Mouse (Mus musculus) myocyte (in vitro differentiated cells): ENCODE data around the gene Myo16.

ENCODE experiments used
- POLR2A ChIP-seq: IDR thresholded peaks from one replicate; pipeline ENCODE4 v1.6.1; 2011; ENCODE audit warnings: low read depth, mild to moderate bottlenecking, control low read depth, moderate library complexity; ENCODE audit not compliant: insufficient read length
- POLR2AphosphoS2 ChIP-seq: IDR thresholded peaks from one replicate; pipeline ENCODE4 v1.6.1; 2011; ENCODE audit warnings: low read depth, control low read depth; ENCODE audit not compliant: insufficient read length
- REST ChIP-seq: IDR thresholded peaks from one replicate; pipeline ENCODE4 v1.6.1; 2011; ENCODE audit warnings: mild to moderate bottlenecking, control low read depth, moderate library complexity; ENCODE audit not compliant: insufficient read depth, insufficient read length
- TCF12 ChIP-seq: IDR thresholded peaks from one replicate; pipeline ENCODE4 v1.6.1; 2011; ENCODE audit warnings: mild to moderate bottlenecking, control low read depth; ENCODE audit not compliant: poor library complexity, insufficient read depth, severe bottlenecking
- USF1 ChIP-seq: IDR thresholded peaks from one replicate; pipeline ENCODE4 v1.6.1; 2011; ENCODE audit warnings: low read depth, mild to moderate bottlenecking, control low read depth, moderate library complexity

DNA sequence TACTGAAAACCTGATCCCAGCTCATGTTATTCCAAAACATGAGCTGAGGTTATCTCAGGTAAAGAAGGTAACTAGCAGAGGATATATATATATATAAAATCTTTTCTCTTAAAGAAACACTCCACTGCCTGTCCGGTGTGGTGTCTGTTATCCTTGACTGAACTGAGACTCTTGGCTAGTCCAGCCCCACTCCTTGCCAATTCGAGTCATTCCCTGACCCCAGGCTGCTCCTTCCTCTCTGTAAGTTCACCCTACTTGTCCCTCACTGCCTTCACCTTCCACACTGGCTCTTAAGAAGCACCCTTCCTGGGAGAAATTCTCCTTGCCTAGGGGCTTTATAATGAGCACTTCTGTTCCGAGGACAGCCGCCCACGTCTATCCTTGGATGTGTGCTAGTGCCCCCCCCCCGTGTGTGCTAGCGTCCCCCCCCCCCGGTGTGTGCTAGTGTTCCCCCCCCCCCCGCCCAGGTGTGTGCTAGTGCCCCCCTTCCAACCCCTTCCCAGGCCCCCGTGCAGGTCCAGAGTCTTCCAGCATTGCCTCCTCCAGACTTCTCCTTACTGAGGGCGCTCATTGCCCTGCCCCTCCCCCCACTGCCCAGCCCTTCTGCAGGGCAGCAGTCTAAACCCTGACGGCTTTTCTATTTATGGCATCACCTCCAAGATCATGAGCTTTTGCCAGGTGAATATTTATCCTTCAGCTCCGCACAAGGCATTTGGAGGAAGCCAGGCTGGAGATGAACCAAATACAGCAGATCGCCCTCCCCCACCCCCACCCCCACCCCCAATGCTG is 433.4 kb downstream of the Myo16 start:
- TF ChIP-seq USF1 (no peak), POLR2A (no peak), TCF12 (no peak), REST (no peak), POLR2AphosphoS2 (no peak)
